Mouse (Mus musculus) cortical plate, adult 2 months (tissue): ENCODE measurements at regions not wholly inside any gene's neighbourhood (a gene's known extent, or its start where the extent isn't known, plus 50 kb on each side); places are given as distances from the start of the nearest gene placed in this dataset.

Experiments
- H3K27ac ChIP-seq: fragments of 200-500 bp; 2 replicates; pipeline ENCODE4 v1.5.1; 2012; ENCODE audit warnings: low read length, control low read depth, inconsistent platforms; ENCODE audit not compliant: insufficient read depth
- H3K4me1 ChIP-seq: fragments of 200-500 bp; 2 replicates; pipeline ENCODE4 v1.6.1; 2011; ENCODE audit warnings: low read length; ENCODE audit not compliant: control insufficient read depth, insufficient read depth
- H3K4me3 ChIP-seq: fragments of 200-500 bp; 2 replicates; pipeline ENCODE4 v1.5.1; 2011; ENCODE audit warnings: mild to moderate bottlenecking, low read length, control low read depth; ENCODE audit not compliant: insufficient read depth
- CTCF ChIP-seq: fragments of 200-500 bp; IDR thresholded peaks from 2 replicates; pipeline ENCODE4 v1.5.1; 2011; ENCODE audit warnings: mild to moderate bottlenecking, control low read depth, low read length; ENCODE audit not compliant: insufficient read depth; ENCODE audit errors: extremely low read depth
- POLR2A ChIP-seq: fragments of 200-500 bp; IDR thresholded peaks from 2 replicates; pipeline ENCODE4 v1.6.1; 2011; ENCODE audit warnings: mild to moderate bottlenecking, low read length, control low read depth; ENCODE audit not compliant: insufficient read depth; ENCODE audit errors: extremely low read depth

GRCm38 (mm10) chr10:118794395-118795060 is 75.5 kb downstream of the Dyrk2 start:
- H3K27ac ChIP-seq = no peak overlapping the region
- H3K4me3 ChIP-seq = no peak overlapping the region
- H3K4me1 ChIP-seq = no peaks in the 10 kb centered on the region
- TF ChIP-seq POLR2A (no peak), CTCF (no peak)

- TF ChIP-seq CTCF = no peak
- no peak for TF ChIP-seq POLR2A
- Histone ChIP-seq H3K4me3 (no peak overlapping the region), H3K4me1 (no peaks in the 10 kb centered on the region), H3K27ac (no peak overlapping the region)
These were observed 75.0 kb downstream of the Dyrk2 start for GRCm38 (mm10) chr10:118795061-118795407.

GRCm38 (mm10) chr10:118796512-118796911 is 73.5 kb downstream of the Dyrk2 start:
- H3K4me3 ChIP-seq = no peak overlapping the region
- H3K27ac ChIP-seq = no peak overlapping the region
- TF ChIP-seq CTCF = no peak
- TF ChIP-seq POLR2A = no peak
- no peaks in the 10 kb centered on the region for H3K4me1 ChIP-seq

- H3K4me1 ChIP-seq = no peaks in the 10 kb centered on the region
- no peak overlapping the region for H3K27ac ChIP-seq
- TF ChIP-seq POLR2A (no peak), CTCF (no peak)
- no peak overlapping the region for H3K4me3 ChIP-seq
These were observed 72.8 kb downstream of the Dyrk2 start for GRCm38 (mm10) chr10:118797256-118797655.

GRCm38 (mm10) chr10:118799767-118800166 is 70.2 kb downstream of the Dyrk2 start:
- TF ChIP-seq POLR2A = no peak
- TF ChIP-seq CTCF = no peak
- H3K4me3 ChIP-seq = no peak overlapping the region
- H3K4me1 ChIP-seq = no peaks in the 10 kb centered on the region
- H3K27ac ChIP-seq = no peak overlapping the region

GRCm38 (mm10) chr10:118803922-118804557 is 66.0 kb downstream of the Dyrk2 start:
- Histone ChIP-seq H3K27ac (no peak overlapping the region), H3K4me1 (no peaks in the 10 kb centered on the region), H3K4me3 (no peak overlapping the region)
- TF ChIP-seq CTCF (no peak), POLR2A (no peak)

GRCm38 (mm10) chr10:118804574-118804973 is 65.4 kb downstream of the Dyrk2 start:
- TF ChIP-seq POLR2A (no peak), CTCF (no peak)
- H3K27ac ChIP-seq = no peak overlapping the region
- H3K4me1 ChIP-seq = no peaks in the 10 kb centered on the region
- no peak overlapping the region for H3K4me3 ChIP-seq
